Mouse (Mus musculus) adrenal gland, adult (tissue): ENCODE results near the gene Scd3.

ENCODE experiments used
- DNase-seq, 2 experiments: peaks; one replicate each; pipeline ENCODE4 v3.0.0; 2022 to 2023; ENCODE audit warnings: low spot score in 1 of 2; ENCODE audit not compliant: inconsistent age in 2 of 2

Gene Scd3

GRCm38 (mm10) chr19:44266824-44267498 is 63.9 kb downstream of the Scd3 start:
- peak; percentile 96 to 97 for DNase-seq

GRCm38 (mm10) chr19:44267499-44268002 is 64.5 kb downstream of the Scd3 start:
- no peak for DNase-seq

- DNase-seq = peak in 1 of 2 experiments; percentile 72
These were observed 70.6 kb downstream of the Scd3 start for GRCm38 (mm10) chr19:44273711-44274110.

GRCm38 (mm10) chr19:44274452-44274851 is 71.4 kb downstream of the Scd3 start:
- no peak for DNase-seq

GRCm38 (mm10) chr19:44275418-44275817 is 72.3 kb downstream of the Scd3 start:
- DNase-seq = no peak

- DNase-seq = peak in 1 of 2 experiments; percentile 46
These were observed 73.8 kb downstream of the Scd3 start for GRCm38 (mm10) chr19:44276861-44277260.

- DNase-seq = peak; percentile 49 to 87
These were observed 74.9 kb downstream of the Scd3 start for GRCm38 (mm10) chr19:44277931-44278330.

- peak; percentile 88 to 94 for DNase-seq
These were observed 77.7 kb downstream of the Scd3 start for GRCm38 (mm10) chr19:44280755-44281154.

- DNase-seq = peak in 1 of 2 experiments; percentile 47
These were observed 78.9 kb downstream of the Scd3 start for GRCm38 (mm10) chr19:44281825-44282447.

- peak in 1 of 2 experiments; percentile 72 for DNase-seq
These were observed 79.6 kb downstream of the Scd3 start for GRCm38 (mm10) chr19:44282534-44283156.

GRCm38 (mm10) chr19:44283157-44284024 is 80.3 kb downstream of the Scd3 start:
- peak in 1 of 2 experiments; percentile 56 for DNase-seq

GRCm38 (mm10) chr19:44284025-44284695 is 81.1 kb downstream of the Scd3 start:
- DNase-seq = peak; percentile 95 to 96

- DNase-seq = peak in 1 of 2 experiments; percentile 77
These were observed 81.7 kb downstream of the Scd3 start for GRCm38 (mm10) chr19:44284723-44285122.

- DNase-seq = no peak
These were observed 82.5 kb downstream of the Scd3 start for GRCm38 (mm10) chr19:44285554-44285953.

- DNase-seq = no peak
These were observed 83.0 kb downstream of the Scd3 start for GRCm38 (mm10) chr19:44286109-44286508.

- peak in 1 of 2 experiments; percentile 39 for DNase-seq
These were observed 84.5 kb downstream of the Scd3 start for GRCm38 (mm10) chr19:44287415-44288110.

GRCm38 (mm10) chr19:44292083-44292482 is 89.0 kb downstream of the Scd3 start:
- DNase-seq = no peak

- DNase-seq = peak in 1 of 2 experiments; percentile 50
These were observed 89.4 kb downstream of the Scd3 start for GRCm38 (mm10) chr19:44292483-44292882.

GRCm38 (mm10) chr19:44292941-44293768 is 90.1 kb downstream of the Scd3 start, which contains the start of gene Scd2:
Gene Scd2 (plus strand): TSS chr19:44293674.
- DNase-seq = peak; percentile 66 to 87
